Mouse (Mus musculus) 3T3-L1 (cell line): Measurements from ENCODE around the gene Zfp598.
"Not testable (repeated sequence)": the region's sequence is repeated elsewhere in the genome, so short reads cannot be mapped to it uniquely, and the experiment has no call there.

ENCODE experiments used
- DNase-seq: peaks from one replicate; pipeline ENCODE4 v3.0.0-alpha.2; 2015; ENCODE audit warnings: low read depth, low spot score

Zfp598 gene

GRCm38 (mm10) chr17:24720616-24721015 is 51.1 kb downstream of the Zfp598 start:
- DNase-seq = not testable (repeated sequence)

GRCm38 (mm10) chr17:24721383-24721955 is 52.0 kb downstream of the Zfp598 start:
- DNase-seq = not testable (repeated sequence)

- DNase-seq = peak; percentile 49
Observed at GRCm38 (mm10) chr17:24722220-24722924, 52.9 kb downstream of the Zfp598 start.

- DNase-seq = peak; percentile 54
Observed at GRCm38 (mm10) chr17:24723122-24723880, 53.8 kb downstream of the Zfp598 start.

- peak; percentile 63 for DNase-seq
Observed at GRCm38 (mm10) chr17:24723881-24724180, 54.3 kb downstream of the Zfp598 start.

- DNase-seq = peak; percentile 98
Observed at GRCm38 (mm10) chr17:24724184-24724583, 54.7 kb downstream of the Zfp598 start, which contains the start of gene Ndufb10. Gene Ndufb10, minus strand, starts transcription at chr17:24724478.

- no peak for DNase-seq
Observed at GRCm38 (mm10) chr17:24725637-24726390, 56.3 kb downstream of the Zfp598 start.

- no peak for DNase-seq
Observed at GRCm38 (mm10) chr17:24727618-24728017, 58.1 kb downstream of the Zfp598 start, which contains the start of gene Rpl3l. Gene Rpl3l, plus strand, starts transcription at chr17:24727820.

- DNase-seq = no peak
Observed at GRCm38 (mm10) chr17:24728184-24728583, 58.7 kb downstream of the Zfp598 start.

GRCm38 (mm10) chr17:24729067-24729466 is 59.6 kb downstream of the Zfp598 start:
- DNase-seq = no peak

GRCm38 (mm10) chr17:24730787-24731186 is 61.3 kb downstream of the Zfp598 start:
- DNase-seq = no peak
